27 mouse cellular contexts compared by ENCODE assay signal in genomic region chr3:145086180-145086579, GRCm38 (mm10). TPM values are rescaled to one million over a fixed set of nuclear protein-coding genes. Genes with fewer than 3 reads are reported as not detected.
DNase-seq lines count a peak whose midpoint lies in the region; ATAC-seq and TF ChIP-seq lines count a peak whose summit lies in the region.
"Had no signal": no experiment of that assay in that cellular context is flagged by ENCODE, and none has a peak within 500 bp of the region (broad histone marks: within the 10 kb centered on the region; RNA-seq: fewer than 3 reads in every experiment).

No protein-coding gene starts in this region.

- H3K4me3 ChIP-seq in heart, embryonic 12.5 days = no peak overlapping the region
- peak overlapping the region in 1 of 3 experiments; percentile 3 for H3K4me3 ChIP-seq in CH12.LX (replicated peaks in 1 of 3; ENCODE audit: low read depth in 2 of 3, low read length in 2 of 3, poor library complexity in 1 of 3)

- H3K9ac ChIP-seq in heart, embryonic 12.5 days = no peak overlapping the region
- H3K9ac ChIP-seq in CH12.LX (ENCODE audit: insufficient read depth, low read depth) = no peak overlapping the region

- no peaks in the 10 kb centered on the region for H3K27me3 ChIP-seq in heart, embryonic 12.5 days (replicated peaks)
- H3K27me3 ChIP-seq in CH12.LX (replicated peaks) = no peaks in the 10 kb centered on the region
- H3K27me3 ChIP-seq: Patski had no signal

- H3K36me3 ChIP-seq in heart, embryonic 12.5 days = no peaks in the 10 kb centered on the region
- H3K36me3 ChIP-seq in CH12.LX (replicated peaks in 1 of 2; ENCODE audit: control insufficient read depth in 1 of 2, insufficient read depth in 1 of 2, low read length in 1 of 2) = no peaks in the 10 kb centered on the region
- H3K36me3 ChIP-seq: G1E had no signal

- dilution Hi-C loops in CH12.LX (cut with MboI; ENCODE audit: extremely low pct_ligation_motif_present, extremely low pct_unique_long_range_greater_than_20kb, low sequenced_read_pairs) = no loop called here

- 89% methylated on average over 14 of the region's 14 CpGs for WGBS in heart, embryonic 12.5 days

- TF ChIP-seq CTCF in CH12.LX (conservative IDR thresholded peaks at IDR 0.05 in 1 of 2, IDR thresholded peaks at IDR 0.05 in 1 of 2; ENCODE audit: low read depth in 2 of 2, low read length in 2 of 2) = no peak

- no peaks in the 10 kb centered on the region for H3K79me2 ChIP-seq in CH12.LX (replicated peaks; ENCODE audit: control insufficient read depth, extremely low read depth, insufficient read depth, poor library complexity, severe bottlenecking)

- in situ Hi-C loops in CH12.LX (cut with MboI; ENCODE audit: low pct_ligation_motif_present, low pct_unique_long_range_greater_than_20kb, low sequenced_read_pairs) = no loop called here

- DNase-seq in heart, adult 11 months = peak; percentile 64
- DNase-seq in A20 (ENCODE audit: low read depth, low spot score) (peak; percentile 91), CH12.LX (ENCODE audit: extremely low read depth) (peak; percentile 13)
- DNase-seq in testis, postnatal 14 days (ENCODE audit: low spot score) = no peak
- DNase-seq in left cerebral cortex, postnatal 4 days = no peak
- DNase-seq: adrenal gland, adult 2 months; adrenal gland, adult 8-10 months; adrenal gland, postnatal 10 days; adrenal gland, postnatal 14 days; adrenal gland, postnatal 25 days; adrenal gland, postnatal 36 days; B cell, adult 2 months; cerebellum, adult 11 months; cerebellum, adult 11-12 months; cerebellum, adult 18-20 months; cerebellum, adult 2 months; cerebellum, adult 8-10 months had no signal

- no peak overlapping the region for H3K4me2 ChIP-seq in heart, embryonic 12.5 days
- peak overlapping the region; percentile 86 for H3K4me2 ChIP-seq in CH12.LX (ENCODE audit: insufficient read depth, low read depth, poor library complexity, severe bottlenecking)

- no peak for TF ChIP-seq POLR2A in CH12.LX (IDR thresholded peaks at IDR 0.05; ENCODE audit: low read depth, low read length)

- ATAC-seq in heart, embryonic 12.5 days (ENCODE audit: insufficient number of reproducible peaks, low FRiP score) = no peak
- ATAC-seq: activated CD4-positive, CD25-positive, alpha-beta regulatory T cell, adult 4 months; CD4-positive, CD25-positive, alpha-beta regulatory T cell, adult 4 months; Patski had no signal

- no peaks in the 10 kb centered on the region for H3K4me1 ChIP-seq in heart, embryonic 12.5 days (replicated peaks)
- H3K4me1 ChIP-seq in CH12.LX (ENCODE audit: control insufficient read depth in 1 of 2, insufficient read depth in 2 of 2) = peaks cover 2 to 9% of the 10 kb centered on the region in 2 experiments; a peak in 2 of 4 replicates

- no peak for TF ChIP-seq RAD21 in CH12.LX (IDR thresholded peaks at IDR 0.05; ENCODE audit: low read depth, low read length)

- TF ChIP-seq EP300 in CH12.LX (IDR thresholded peaks at IDR 0.05; ENCODE audit: low read length) = peak; percentile 61

- intact Hi-C loops in left cerebral cortex, postnatal 4 days (cut with DNase I) = no loop called here

- H3K27ac ChIP-seq in heart, embryonic 12.5 days (ENCODE audit: poor library complexity, severe bottlenecking) = no peak overlapping the region
- H3K27ac ChIP-seq in CH12.LX (ENCODE audit: insufficient read depth, low read depth) = no peak overlapping the region

- H3K9me3 ChIP-seq in heart, embryonic 12.5 days (replicated peaks) = peaks cover 6% of the 10 kb centered on the region; the same call in 1 of the 2 replicates
- H3K9me3 ChIP-seq in CH12.LX (replicated peaks; ENCODE audit: low read length) = peaks cover 3% of the 10 kb centered on the region
- H3K9me3 ChIP-seq: G1E had no signal

TF ChIP-seq in CH12.LX, 34 proteins besides CTCF, POLR2A, EP300 and RAD21:
- peak; percentile 63 for TF ChIP-seq IRF4 (IDR thresholded peaks at IDR 0.05; ENCODE audit: low read depth, low read length)
- 0 out of 2 replicates have a peak, but pooled peaks have one; percentile 14 for TF ChIP-seq ELF1 (IDR thresholded peaks at IDR 0.05; ENCODE audit: low read depth, low read length)
- peak; percentile 35; the same call in 1 of the 2 replicates for TF ChIP-seq BHLHE40 (IDR thresholded peaks at IDR 0.05; ENCODE audit: low read depth, low read length)
- no peak for TF ChIP-seq GABPA (IDR thresholded peaks at IDR 0.05; ENCODE audit: insufficient replicate concordance, low read depth, low read length)
- TF ChIP-seq RCOR1 (conservative IDR thresholded peaks at IDR 0.05; ENCODE audit: low read depth, low read length) = no peak
- TF ChIP-seq TCF12 (IDR thresholded peaks at IDR 0.05; ENCODE audit: low read depth, low read length) = peak; percentile 46; the same call in 1 of the 2 replicates

RNA-seq across cellular contexts. Expression of gene Clca2, which starts 13.1 kb away (rescaled TPM):
- polyA plus RNA-seq in heart, embryonic 12.5 days (2016; fragmentation: Nextera tagmentation; extraction: Ambion mirVana) = 0.05 and 0.06 TPM in 2 replicates
- total RNA-seq in CH12.LX (2012; rRNA removed) (0.04 and 0.13 TPM in 2 replicates), CH12.LX (2014; rRNA removed) (0.07 and 0.14 TPM in 2 replicates)
- polyA plus RNA-seq in CH12.LX (2012; ENCODE audit: insufficient read length, low read depth) = 0.10 and 0.17 TPM in 2 replicates
- not detected for total RNA-seq in left cerebral cortex, postnatal 4 days (2021)
- total RNA-seq: adrenal gland, adult 2 months; adrenal gland, postnatal 25 days; ES-E14; MEL had no signal
- polyA plus RNA-seq: activated CD4-positive, CD25-positive, alpha-beta regulatory T cell, adult 4 months; CD4-positive, CD25-positive, alpha-beta regulatory T cell, adult 4 months; cerebellum, adult 2 months; G1E had no signal

RNA-seq across cellular contexts. Expression of gene Odf2l, which starts 32.2 kb away (rescaled TPM):
- polyA plus RNA-seq in heart, embryonic 12.5 days (2016; fragmentation: Nextera tagmentation; extraction: Ambion mirVana) = 13.0 and 15.6 TPM in 2 replicates
- 22.6 and 26.1 TPM in 2 replicates for total RNA-seq in CH12.LX (2012; rRNA removed)
- total RNA-seq in CH12.LX (2014; rRNA removed) = 51.1 and 53.9 TPM in 2 replicates
- polyA plus RNA-seq in CH12.LX (2012; ENCODE audit: insufficient read length, low read depth) = 37.8 and 39.1 TPM in 2 replicates
- total RNA-seq in left cerebral cortex, postnatal 4 days (2021) = 10 to 100 TPM; 20.3 to 24.4 TPM

RNA-seq across cellular contexts. Expression of gene Clca1, which starts 53.6 kb away (rescaled TPM):
- not detected in 2 replicates for polyA plus RNA-seq in heart, embryonic 12.5 days (2016; fragmentation: Nextera tagmentation; extraction: Ambion mirVana)
- total RNA-seq in CH12.LX (2012; rRNA removed) = 0.04 TPM in 2 replicates
- total RNA-seq in CH12.LX (2014; rRNA removed) = 0.05 and 0.30 TPM in 2 replicates
- polyA plus RNA-seq in CH12.LX (2012; ENCODE audit: insufficient read length, low read depth) = 1.1 and 1.3 TPM in 2 replicates
- total RNA-seq in left cerebral cortex, postnatal 4 days (2021) = not detected
- total RNA-seq: adrenal gland, adult 18-20 months; adrenal gland, adult 2 months; adrenal gland, adult 8-10 months; adrenal gland, postnatal 10 days; adrenal gland, postnatal 14 days; adrenal gland, postnatal 25 days; adrenal gland, postnatal 36 days; adrenal gland, postnatal 4 days; MEL had no signal
- polyA plus RNA-seq: activated CD4-positive, CD25-positive, alpha-beta regulatory T cell, adult 4 months; adrenal gland, adult 2 months; C2C12; CD4-positive, CD25-positive, alpha-beta regulatory T cell, adult 4 months; cerebellum, adult 2 months; G1E; Patski had no signal

Comparison
In these comparisons a context has a peak if more than half of its experiments do, and no peak if none do; other contexts are left out.
1. DNase-seq: peak in heart, adult 11 months (single experiment), A20 (single experiment) and CH12.LX (single experiment); none in testis, postnatal 14 days (single experiment) and left cerebral cortex, postnatal 4 days (single experiment).